Mouse (Mus musculus): ENCODE data around the gene Adamts7. TPM values are rescaled to one million over a fixed set of nuclear protein-coding genes. Genes with fewer than 3 reads are reported as not detected.
A peak's percentile ranks its signal among the peaks of the same experiment; 100 is the strongest.

Gene Adamts7
- polyA plus RNA-seq, 1 experiment from 2014 or later: 4.9 TPM

DNA sequence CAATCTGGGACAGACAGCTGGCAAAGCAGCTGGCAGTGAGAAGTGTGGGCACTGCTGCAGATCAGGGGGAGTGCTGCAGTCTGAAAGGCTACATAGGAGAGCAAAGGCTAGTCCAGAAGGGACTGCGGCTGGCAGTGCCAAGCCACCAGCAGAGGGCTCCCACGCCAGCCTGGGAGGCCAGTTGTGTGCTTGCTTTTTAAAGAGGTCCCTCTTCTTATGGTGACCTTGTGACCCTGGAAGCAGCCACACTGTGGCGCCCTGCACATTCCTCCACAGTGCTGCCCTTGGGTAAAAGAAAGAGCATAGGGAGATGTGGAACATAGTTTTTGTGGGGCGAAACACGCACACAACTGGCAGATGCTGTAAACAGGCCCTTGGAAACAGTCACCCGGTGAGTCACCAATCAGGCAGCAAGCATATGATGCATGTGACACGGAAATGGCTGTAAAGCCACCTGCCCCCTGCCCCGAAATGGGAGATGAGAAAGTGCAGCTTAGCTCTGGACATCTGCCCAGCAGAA, 41.6 kb downstream of the Adamts7 start:
- Histone ChIP-seq H3K9ac (ENCODE audit: low read depth, low read length) (no peak overlapping the region), H3K4me3 (ENCODE audit: low read depth, low read length) (no peak overlapping the region), H3K4me1 (ENCODE audit: control insufficient read depth, insufficient read depth, low read length) (no peaks in the 10 kb centered on the region), H3K36me3 (ENCODE audit: control insufficient read depth, insufficient read depth, low read length) (peaks cover 4% of the 10 kb centered on the region; the same call in 1 of the 2 replicates), H3K27me3 (ENCODE audit: control insufficient read depth, insufficient read depth, low read length) (no peaks in the 10 kb centered on the region), H3K9me3 (replicated peaks; ENCODE audit: control insufficient read depth, low read length) (no peaks in the 10 kb centered on the region), H3K4me2 (no peak overlapping the region), H3K27ac (ENCODE audit: low read depth, low read length) (no peak overlapping the region)
- 66% methylated on average over 8 of the region's 8 CpGs for WGBS (ENCODE audit: insufficient replicate concordance)
- ATAC-seq (replicated peaks; ENCODE audit: insufficient number of reproducible peaks, low FRiP score, low TSS enrichment): no peak

DNA sequence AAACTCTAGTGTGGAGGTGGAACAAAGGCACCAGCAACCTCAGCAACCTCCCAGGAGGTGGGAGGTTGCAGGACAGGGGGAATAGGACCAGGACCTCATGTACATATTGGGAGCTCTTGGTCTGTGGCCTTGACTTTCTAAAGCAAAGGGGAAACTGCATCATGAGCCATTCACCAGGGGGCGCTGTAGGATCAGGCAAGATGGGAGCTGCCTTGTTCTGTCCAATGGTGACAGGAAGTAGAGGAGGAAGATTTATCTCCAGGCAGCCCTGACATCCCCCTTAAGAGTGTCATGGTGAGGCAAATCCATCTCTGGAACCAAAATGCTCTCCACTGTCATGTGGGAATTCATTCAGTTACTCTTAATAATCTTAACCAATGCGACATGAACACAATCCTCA, 43.6 kb downstream of the Adamts7 start:
- ATAC-seq (replicated peaks; ENCODE audit: insufficient number of reproducible peaks, low FRiP score, low TSS enrichment): no peak
- H3K36me3 ChIP-seq (ENCODE audit: control insufficient read depth, insufficient read depth, low read length): no peaks in the 10 kb centered on the region
- WGBS (ENCODE audit: insufficient replicate concordance): 43% methylated on average over 2 of the region's 2 CpGs

DNA sequence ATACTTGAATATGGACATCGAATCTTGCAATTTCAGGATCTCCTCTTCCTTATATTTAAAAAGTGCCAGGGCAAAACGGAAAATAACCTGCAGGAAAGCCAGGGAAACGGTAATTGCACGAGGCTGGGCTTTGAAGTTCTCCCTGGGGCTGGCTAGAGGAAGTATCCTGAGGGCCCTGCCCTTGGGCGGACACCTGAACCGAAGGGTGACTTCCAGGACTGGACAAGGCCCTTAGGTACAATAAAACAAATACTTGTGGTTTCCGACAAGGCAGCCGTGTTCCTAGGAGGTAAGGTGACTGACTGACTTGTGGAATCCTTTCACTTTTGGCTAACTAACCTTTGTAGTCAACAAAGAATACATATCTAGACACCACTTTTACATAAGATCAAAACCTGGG, 44.9 kb downstream of the Adamts7 start:
- H3K4me1 ChIP-seq (ENCODE audit: control insufficient read depth, insufficient read depth, low read length): no peaks in the 10 kb centered on the region
- no peak overlapping the region for H3K27ac ChIP-seq (ENCODE audit: low read depth, low read length)
- H3K9ac ChIP-seq (ENCODE audit: low read depth, low read length): no peak overlapping the region
- no peak overlapping the region for H3K4me3 ChIP-seq (ENCODE audit: low read depth, low read length)
- no peaks in the 10 kb centered on the region for H3K9me3 ChIP-seq (replicated peaks; ENCODE audit: control insufficient read depth, low read length)
- H3K4me2 ChIP-seq: no peak overlapping the region
- 83% methylated on average over 8 of the region's 8 CpGs for WGBS (ENCODE audit: insufficient replicate concordance)
- H3K27me3 ChIP-seq (ENCODE audit: control insufficient read depth, insufficient read depth, low read length): no peaks in the 10 kb centered on the region
- no peaks in the 10 kb centered on the region for H3K36me3 ChIP-seq (ENCODE audit: control insufficient read depth, insufficient read depth, low read length)
- ATAC-seq (replicated peaks; ENCODE audit: insufficient number of reproducible peaks, low FRiP score, low TSS enrichment): no peak

More for the DNA sequence above, 43.6 kb downstream of the Adamts7 start:
- H3K9me3 ChIP-seq (replicated peaks; ENCODE audit: control insufficient read depth, low read length): no peaks in the 10 kb centered on the region
- H3K4me3 ChIP-seq (ENCODE audit: low read depth, low read length): no peak overlapping the region
- H3K27me3 ChIP-seq (ENCODE audit: control insufficient read depth, insufficient read depth, low read length): no peaks in the 10 kb centered on the region
- no peak overlapping the region for H3K27ac ChIP-seq (ENCODE audit: low read depth, low read length)
- no peaks in the 10 kb centered on the region for H3K4me1 ChIP-seq (ENCODE audit: control insufficient read depth, insufficient read depth, low read length)
- H3K9ac ChIP-seq (ENCODE audit: low read depth, low read length): no peak overlapping the region
- H3K4me2 ChIP-seq: no peak overlapping the region

DNA sequence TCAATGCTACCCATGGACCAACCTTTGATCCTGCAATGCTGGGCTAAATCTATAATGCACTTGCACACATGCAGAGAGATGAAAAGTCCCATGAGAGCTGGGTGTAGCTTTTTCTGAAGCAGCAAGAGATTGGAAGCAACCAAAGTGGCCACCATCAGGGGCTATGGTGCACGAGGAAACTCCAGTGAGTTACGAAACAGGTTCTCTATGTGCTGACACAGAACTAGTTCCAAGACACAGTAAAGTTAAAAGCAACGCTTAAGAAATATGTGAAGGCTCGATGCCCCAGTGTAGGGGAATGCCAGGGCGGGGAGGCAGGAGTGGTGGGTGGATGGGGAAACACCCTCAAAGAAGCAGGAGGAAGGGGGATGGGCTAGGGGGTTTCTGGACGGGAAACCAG, 45.8 kb downstream of the Adamts7 start:
- H3K36me3 ChIP-seq (ENCODE audit: control insufficient read depth, insufficient read depth, low read length): no peaks in the 10 kb centered on the region

DNA sequence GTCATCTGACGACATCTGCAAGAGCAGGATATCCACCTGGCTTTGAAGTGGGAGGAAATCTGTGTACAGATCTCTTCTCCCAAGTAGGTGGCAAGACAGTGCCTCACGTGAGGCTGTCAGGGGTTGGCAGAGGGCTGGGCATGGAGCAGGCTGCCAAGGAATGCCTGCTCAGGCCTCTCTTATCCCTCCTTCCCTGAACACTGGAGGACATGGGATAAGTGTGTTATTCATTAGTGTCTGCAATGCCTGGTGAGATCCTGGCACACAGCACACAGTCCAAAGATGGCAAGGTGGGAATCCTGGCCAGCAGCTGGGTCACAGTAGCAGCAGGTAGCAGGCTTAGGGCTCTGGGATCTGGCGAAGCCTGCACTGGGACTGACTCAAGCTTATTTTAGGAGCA, 50.3 kb downstream of the Adamts7 start:
- no peaks in the 10 kb centered on the region for H3K9me3 ChIP-seq (replicated peaks; ENCODE audit: control insufficient read depth, low read length)

More for the DNA sequence above, 45.8 kb downstream of the Adamts7 start:
- Histone ChIP-seq H3K9ac (ENCODE audit: low read depth, low read length) (no peak overlapping the region), H3K27ac (ENCODE audit: low read depth, low read length) (no peak overlapping the region), H3K27me3 (ENCODE audit: control insufficient read depth, insufficient read depth, low read length) (no peaks in the 10 kb centered on the region), H3K4me3 (ENCODE audit: low read depth, low read length) (no peak overlapping the region), H3K4me1 (ENCODE audit: control insufficient read depth, insufficient read depth, low read length) (0 out of 2 replicates have a peak, but pooled peaks cover 4% of the 10 kb centered on the region), H3K9me3 (replicated peaks; ENCODE audit: control insufficient read depth, low read length) (no peaks in the 10 kb centered on the region), H3K4me2 (no peak overlapping the region)
- whole genome bisulfite sequencing (ENCODE audit: insufficient replicate concordance): 85% methylated on average over 6 of the region's 6 CpGs
- ATAC-seq (replicated peaks; ENCODE audit: insufficient number of reproducible peaks, low FRiP score, low TSS enrichment): no peak

DNA sequence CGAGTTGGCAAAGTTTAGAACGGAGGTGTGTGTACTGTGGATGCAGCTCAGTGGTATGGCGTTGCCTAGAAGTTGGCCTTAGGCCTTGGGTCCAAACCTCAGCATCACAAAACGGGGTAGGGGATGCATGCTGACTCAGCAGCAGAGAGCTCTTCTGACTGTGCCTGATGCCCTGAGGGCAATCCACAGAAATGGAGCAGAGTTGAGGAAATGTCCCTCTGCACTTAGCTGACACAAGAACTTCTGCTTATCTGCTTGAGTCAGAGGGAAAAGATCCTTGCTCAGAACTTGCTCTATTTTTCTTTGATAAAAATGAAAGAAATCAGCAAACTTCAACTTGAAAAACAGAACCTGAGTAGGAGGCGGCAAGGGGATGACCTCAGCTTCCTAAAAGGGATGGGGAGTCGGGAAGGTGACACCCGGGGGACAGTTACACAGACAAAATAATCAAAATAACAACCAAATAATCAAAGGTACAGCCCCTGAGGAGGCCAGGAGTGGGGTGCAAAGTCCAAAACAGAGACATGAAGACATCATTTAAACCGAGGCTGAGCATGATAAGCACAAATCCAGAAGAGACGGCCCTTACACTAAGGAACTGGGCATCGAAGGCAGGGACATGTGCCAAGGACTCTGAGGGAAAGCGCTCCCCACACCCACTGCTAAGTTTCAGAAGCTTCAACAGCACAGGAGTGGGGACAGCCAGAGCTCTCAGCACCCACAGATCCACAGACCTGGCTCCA, 53.6 kb downstream of the Adamts7 start:
- ATAC-seq (replicated peaks; ENCODE audit: insufficient number of reproducible peaks, low FRiP score, low TSS enrichment): 0 out of 2 replicates have a peak, but pooled peaks have one; percentile 19
- WGBS (ENCODE audit: insufficient replicate concordance): 63% methylated on average over 11 of the region's 11 CpGs
- H3K9ac ChIP-seq (ENCODE audit: low read depth, low read length): no peak overlapping the region
- H3K4me3 ChIP-seq (ENCODE audit: low read depth, low read length): no peak overlapping the region
- H3K4me1 ChIP-seq (ENCODE audit: control insufficient read depth, insufficient read depth, low read length): peaks cover 25% of the 10 kb centered on the region; the same call in 1 of the 2 replicates
- no peaks in the 10 kb centered on the region; the same call in 1 of the 2 replicates for H3K36me3 ChIP-seq (ENCODE audit: control insufficient read depth, insufficient read depth, low read length)
- no peaks in the 10 kb centered on the region for H3K9me3 ChIP-seq (replicated peaks; ENCODE audit: control insufficient read depth, low read length)
- H3K4me2 ChIP-seq: no peak overlapping the region
- H3K27ac ChIP-seq (ENCODE audit: low read depth, low read length): no peak overlapping the region
- H3K27me3 ChIP-seq (ENCODE audit: control insufficient read depth, insufficient read depth, low read length): no peaks in the 10 kb centered on the region

More for the DNA sequence above, 50.3 kb downstream of the Adamts7 start:
- ATAC-seq (replicated peaks; ENCODE audit: insufficient number of reproducible peaks, low FRiP score, low TSS enrichment): no peak
- no peaks in the 10 kb centered on the region for H3K27me3 ChIP-seq (ENCODE audit: control insufficient read depth, insufficient read depth, low read length)
- H3K36me3 ChIP-seq (ENCODE audit: control insufficient read depth, insufficient read depth, low read length): no peaks in the 10 kb centered on the region; the same call in 1 of the 2 replicates
- 64% methylated on average over 3 of the region's 3 CpGs for WGBS (ENCODE audit: insufficient replicate concordance)
- H3K9ac ChIP-seq (ENCODE audit: low read depth, low read length): no peak overlapping the region
- H3K4me2 ChIP-seq: no peak overlapping the region
- H3K4me3 ChIP-seq (ENCODE audit: low read depth, low read length): no peak overlapping the region
- H3K4me1 ChIP-seq (ENCODE audit: control insufficient read depth, insufficient read depth, low read length): peaks cover 25% of the 10 kb centered on the region; the same call in 1 of the 2 replicates
- H3K27ac ChIP-seq (ENCODE audit: low read depth, low read length): no peak overlapping the region

DNA sequence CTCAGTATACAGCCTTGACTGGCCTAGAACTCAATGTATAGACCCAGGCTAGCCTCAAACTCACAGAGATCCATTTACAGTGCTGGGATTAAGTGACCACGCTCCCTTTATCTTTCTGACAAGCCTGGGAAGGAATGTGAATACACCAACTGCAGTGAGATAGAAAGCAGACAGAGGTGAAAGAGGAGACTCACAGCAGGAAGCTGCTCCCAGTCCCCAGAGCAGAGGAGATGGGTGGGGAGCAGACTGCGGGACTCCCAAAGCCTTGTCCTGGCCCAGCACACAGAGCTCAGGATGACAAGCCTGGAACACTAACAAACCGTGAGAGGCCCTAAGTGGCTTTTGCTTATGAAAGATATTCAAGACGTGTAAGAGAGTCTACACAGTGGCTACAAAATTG, 54.6 kb downstream of the Adamts7 start:
- WGBS (ENCODE audit: insufficient replicate concordance): 22% methylated on average over 4 of the region's 4 CpGs
- no peak overlapping the region for H3K27ac ChIP-seq (ENCODE audit: low read depth, low read length)
- no peak overlapping the region for H3K4me3 ChIP-seq (ENCODE audit: low read depth, low read length)
- H3K27me3 ChIP-seq (ENCODE audit: control insufficient read depth, insufficient read depth, low read length): no peaks in the 10 kb centered on the region
- H3K9me3 ChIP-seq (replicated peaks; ENCODE audit: control insufficient read depth, low read length): no peaks in the 10 kb centered on the region
- no peak overlapping the region for H3K4me2 ChIP-seq
- peaks cover 25% of the 10 kb centered on the region; the same call in 1 of the 2 replicates for H3K4me1 ChIP-seq (ENCODE audit: control insufficient read depth, insufficient read depth, low read length)
- H3K36me3 ChIP-seq (ENCODE audit: control insufficient read depth, insufficient read depth, low read length): no peaks in the 10 kb centered on the region; the same call in 1 of the 2 replicates
- H3K9ac ChIP-seq (ENCODE audit: low read depth, low read length): no peak overlapping the region
- ATAC-seq (replicated peaks; ENCODE audit: insufficient number of reproducible peaks, low FRiP score, low TSS enrichment): no peak; the same call in 1 of the 2 replicates

DNA sequence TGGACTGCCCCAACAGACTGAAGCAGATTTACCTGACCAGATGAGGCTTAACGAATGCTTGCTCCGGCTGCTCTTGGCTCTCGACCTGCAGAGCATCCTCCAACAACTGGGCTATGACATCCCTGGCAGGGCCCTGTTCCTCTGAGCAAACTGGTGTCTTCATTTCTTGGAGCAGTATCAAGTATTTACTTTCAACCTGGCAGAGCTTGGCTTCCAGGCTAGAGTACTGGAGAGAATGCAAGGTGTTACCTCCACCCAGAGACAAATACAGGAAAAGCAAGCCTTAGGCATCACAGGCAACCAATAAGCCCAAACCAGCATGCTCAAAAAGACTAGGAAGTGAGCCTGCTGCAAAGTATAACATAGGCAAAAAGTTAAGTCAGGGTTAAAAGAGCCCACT, 59.4 kb downstream of the Adamts7 start:
- Histone ChIP-seq H3K4me2 (no peak overlapping the region), H3K4me3 (ENCODE audit: low read depth, low read length) (no peak overlapping the region), H3K4me1 (ENCODE audit: control insufficient read depth, insufficient read depth, low read length) (peaks cover 11% of the 10 kb centered on the region; the same call in 1 of the 2 replicates), H3K27ac (ENCODE audit: low read depth, low read length) (no peak overlapping the region), H3K27me3 (ENCODE audit: control insufficient read depth, insufficient read depth, low read length) (no peaks in the 10 kb centered on the region), H3K9me3 (replicated peaks; ENCODE audit: control insufficient read depth, low read length) (no peaks in the 10 kb centered on the region), H3K9ac (ENCODE audit: low read depth, low read length) (no peak overlapping the region), H3K36me3 (ENCODE audit: control insufficient read depth, insufficient read depth, low read length) (peaks cover 10% of the 10 kb centered on the region)
- no peak for ATAC-seq (replicated peaks; ENCODE audit: insufficient number of reproducible peaks, low FRiP score, low TSS enrichment)
- 91% methylated on average over 3 of the region's 3 CpGs for WGBS (ENCODE audit: insufficient replicate concordance)
